In the genomic region with DNA sequence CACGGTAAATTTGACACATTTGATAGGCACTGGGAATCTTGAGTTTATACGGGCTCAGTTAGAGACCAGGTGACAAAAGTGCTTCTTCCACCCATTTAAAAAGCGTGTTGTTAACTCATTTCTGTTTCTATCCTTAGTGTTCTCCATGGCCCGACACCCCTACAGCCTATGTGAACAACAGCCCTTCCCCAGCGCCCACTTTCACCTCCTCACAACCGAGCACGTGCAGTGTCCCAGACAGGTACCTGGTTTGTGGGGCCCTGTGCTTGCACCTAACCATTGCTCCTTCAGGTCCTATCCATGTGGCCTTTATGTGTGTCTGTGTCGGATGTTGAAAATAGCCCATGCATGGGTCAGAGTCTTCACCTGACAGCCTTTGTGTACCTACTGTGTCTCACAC, we compare ENCODE assay signal across 21 mouse cellular contexts.
"Had no signal": no experiment of that assay in that cellular context is flagged by ENCODE, and none has a peak within 500 bp of the region (broad histone marks: within the 10 kb centered on the region; RNA-seq: fewer than 3 reads in every experiment).

No protein-coding gene starts in this region.

- DNase-seq: lung, adult 2 months; lung, postnatal 14 days; lung, postnatal 36 days; retina, postnatal 1 day; right cerebral cortex, adult 18-20 months; right cerebral cortex, postnatal 25 days; right cerebral cortex, postnatal 4 days; thymus, adult 2 months; thymus, postnatal 25 days; thymus, postnatal 4 days had no signal

- H3K27me3 ChIP-seq: lung, embryonic 15.5 days; megakaryocyte, embryonic 14.5 days; midbrain, embryonic 13.5 days; midbrain, embryonic 15.5 days; neural tube, embryonic 13.5 days; neural tube, embryonic 15.5 days; stomach, embryonic 15.5 days had no signal

- H3K4me3 ChIP-seq: lung, embryonic 15.5 days; megakaryocyte, embryonic 14.5 days; midbrain, embryonic 13.5 days; midbrain, embryonic 15.5 days; neural tube, embryonic 13.5 days; neural tube, embryonic 15.5 days; stomach, embryonic 15.5 days had no signal

- H3K4me1 ChIP-seq: lung, embryonic 15.5 days; midbrain, embryonic 13.5 days; midbrain, embryonic 15.5 days; neural tube, embryonic 13.5 days; neural tube, embryonic 15.5 days; stomach, embryonic 15.5 days had no signal

- H3K4me2 ChIP-seq: lung, embryonic 15.5 days; midbrain, embryonic 11.5 days; midbrain, embryonic 13.5 days; midbrain, embryonic 15.5 days; neural tube, embryonic 13.5 days; neural tube, embryonic 15.5 days; stomach, embryonic 15.5 days had no signal

- H3K9ac ChIP-seq: lung, embryonic 15.5 days; midbrain, embryonic 13.5 days; midbrain, embryonic 15.5 days; neural tube, embryonic 13.5 days; neural tube, embryonic 15.5 days; stomach, embryonic 15.5 days had no signal

- H3K9me3 ChIP-seq: lung, embryonic 15.5 days; megakaryocyte, embryonic 14.5 days; midbrain, embryonic 13.5 days; midbrain, embryonic 15.5 days; neural tube, embryonic 13.5 days; neural tube, embryonic 15.5 days; stomach, embryonic 15.5 days had no signal

- H3K27ac ChIP-seq: lung, embryonic 15.5 days; macrophage; midbrain, embryonic 13.5 days; midbrain, embryonic 15.5 days; neural tube, embryonic 13.5 days; neural tube, embryonic 15.5 days; stomach, embryonic 15.5 days; stomach, postnatal 0 days had no signal

- ATAC-seq: lung, postnatal 0 days; midbrain, embryonic 13.5 days; midbrain, embryonic 15.5 days had no signal
